ENCODE assay signal across 8 mouse cellular contexts in the genomic region with DNA sequence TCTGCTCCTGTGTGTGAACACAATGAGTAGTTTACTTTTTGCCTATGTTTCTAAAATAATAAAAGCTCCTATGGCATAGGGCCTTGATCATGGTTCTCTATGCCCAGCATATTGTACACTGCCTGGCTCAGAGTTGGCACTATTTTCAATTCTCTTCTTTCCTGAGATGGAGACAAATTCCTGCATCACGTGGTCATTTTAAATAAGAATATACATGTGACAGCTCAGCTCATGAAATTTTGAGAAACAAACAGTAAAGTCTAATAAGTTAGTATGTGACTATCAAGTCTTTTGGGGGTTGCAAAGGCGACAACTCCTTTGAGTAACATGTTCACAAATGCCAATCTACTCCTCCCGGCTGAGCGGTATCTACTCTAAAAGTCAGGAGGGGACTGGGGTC. TPM values are rescaled to one million over a fixed set of nuclear protein-coding genes. Genes with fewer than 3 reads are reported as not detected.
DNase-seq lines count a peak whose midpoint lies in the region; ATAC-seq lines count a peak whose summit lies in the region.

No protein-coding gene starts in this region.

- H3K4me1 ChIP-seq in heart, embryonic 14.5 days (ENCODE audit: control insufficient read depth in 2 of 2, insufficient read depth in 2 of 2, low read length in 2 of 2): peaks cover 4 to 35% of the 10 kb centered on the region in 2 experiments; a peak in 3 of 4 replicates
- peaks cover 17% of the 10 kb centered on the region for H3K4me1 ChIP-seq in hindbrain, embryonic 10.5 days (replicated peaks)
- H3K4me1 ChIP-seq in midbrain, embryonic 10.5 days: peaks cover 18% of the 10 kb centered on the region

- H3K36me3 ChIP-seq in heart, embryonic 14.5 days (ENCODE audit: control insufficient read depth, insufficient read depth, low read length): peaks cover 35% of the 10 kb centered on the region
- peaks cover 39% of the 10 kb centered on the region for H3K36me3 ChIP-seq in hindbrain, embryonic 10.5 days
- peaks cover 36% of the 10 kb centered on the region for H3K36me3 ChIP-seq in midbrain, embryonic 10.5 days

- H3K4me2 ChIP-seq in heart, embryonic 14.5 days (ENCODE audit: low read length): peak overlapping the region; percentile 80

- no peak for DNase-seq in heart, postnatal 10 days
- peak; percentile 9 for DNase-seq in MN1 (ENCODE audit: low spot score)
- no peak for DNase-seq in hindbrain, embryonic 10.5 days (ENCODE audit: low spot score)
- DNase-seq in midbrain, embryonic 10.5 days (ENCODE audit: low spot score): no peak
- no peak for DNase-seq in right cerebral cortex, postnatal 25 days
- no peak for DNase-seq in adrenal gland, adult 8-10 months
- no peak for DNase-seq in right cerebral cortex, adult 2 months (ENCODE audit: low spot score in 2 of 2)

- H3K27ac ChIP-seq in heart, embryonic 14.5 days (replicated peaks in 1 of 2; ENCODE audit: control insufficient read depth in 1 of 2, insufficient read depth in 1 of 2, low read depth in 2 of 2, low read length in 2 of 2): peak overlapping the region; percentile 95
- H3K27ac ChIP-seq in hindbrain, embryonic 10.5 days: peak overlapping the region; percentile 95
- peak overlapping the region; percentile 95 for H3K27ac ChIP-seq in midbrain, embryonic 10.5 days (replicated peaks)

- no peaks in the 10 kb centered on the region for H3K27me3 ChIP-seq in heart, embryonic 14.5 days (ENCODE audit: control insufficient read depth, insufficient read depth, low read length)
- H3K27me3 ChIP-seq in hindbrain, embryonic 10.5 days (ENCODE audit: insufficient read depth, poor library complexity, severe bottlenecking): no peaks in the 10 kb centered on the region
- no peaks in the 10 kb centered on the region for H3K27me3 ChIP-seq in midbrain, embryonic 10.5 days (ENCODE audit: low read depth, poor library complexity, severe bottlenecking)

- no peaks in the 10 kb centered on the region for H3K9me3 ChIP-seq in heart, embryonic 14.5 days (ENCODE audit: control insufficient read depth, low read length)
- no peaks in the 10 kb centered on the region for H3K9me3 ChIP-seq in hindbrain, embryonic 10.5 days
- no peaks in the 10 kb centered on the region for H3K9me3 ChIP-seq in midbrain, embryonic 10.5 days (replicated peaks)

- intact Hi-C loops in heart, postnatal 10 days (cut with DNase I): loop anchor here (5.0 kb wide), 1 partner anchor 76 kb away; no protein-coding TSS in a partner anchor

- peak overlapping the region; percentile 90 for H3K9ac ChIP-seq in heart, embryonic 14.5 days (ENCODE audit: low read length)

- peak overlapping the region; percentile 88 to 89 for H3K4me3 ChIP-seq in heart, embryonic 14.5 days (ENCODE audit: control insufficient read depth in 1 of 2, insufficient read depth in 1 of 2, low read depth in 1 of 2, low read length in 2 of 2)
- H3K4me3 ChIP-seq in hindbrain, embryonic 10.5 days: peak overlapping the region; percentile 75
- peak overlapping the region; percentile 83 for H3K4me3 ChIP-seq in midbrain, embryonic 10.5 days

- no peak for ATAC-seq in heart, embryonic 14.5 days (ENCODE audit: insufficient number of reproducible peaks, insufficient read depth, low FRiP score, low read depth)

- WGBS in heart, embryonic 14.5 days: 1% methylated on average over 4 of the region's 4 CpGs
- WGBS in hindbrain, embryonic 10.5 days: under 1% methylated on average over 4 of the region's 4 CpGs
- WGBS in midbrain, embryonic 10.5 days: under 1% methylated on average over 4 of the region's 4 CpGs

RNA-seq across cellular contexts. Expression of a gene that starts 0.3 kb away (rescaled TPM):
- 42.7 and 45.1 TPM in 2 replicates for polyA plus RNA-seq in heart, embryonic 14.5 days (2014; fragmentation: Nextera tagmentation; extraction: Ambion mirVana)
- 10 to 100 TPM; 40.2 to 40.6 TPM for total RNA-seq in heart, postnatal 10 days (2021)
- 24.7 and 25.9 TPM in 2 replicates for polyA plus RNA-seq in hindbrain, embryonic 10.5 days (2016; fragmentation: Nextera tagmentation; extraction: Ambion mirVana)
- 25.6 and 30.1 TPM in 2 replicates for polyA plus RNA-seq in midbrain, embryonic 10.5 days (2016; fragmentation: Nextera tagmentation; extraction: Ambion mirVana)
- total RNA-seq in adrenal gland, adult 8-10 months (2022): 10 to 100 TPM; 22.1 to 29.7 (median 26.0) TPM

RNA-seq across cellular contexts. Expression of a gene that starts 0.7 kb away (rescaled TPM):
- polyA plus RNA-seq in heart, embryonic 14.5 days (2014; fragmentation: Nextera tagmentation; extraction: Ambion mirVana): 66.1 and 66.3 TPM in 2 replicates
- 10 to 100 TPM; 41.7 TPM for total RNA-seq in heart, postnatal 10 days (2021)
- polyA plus RNA-seq in hindbrain, embryonic 10.5 days (2016; fragmentation: Nextera tagmentation; extraction: Ambion mirVana): 88.2 and 98.7 TPM in 2 replicates
- polyA plus RNA-seq in midbrain, embryonic 10.5 days (2016; fragmentation: Nextera tagmentation; extraction: Ambion mirVana): 80.8 and 95.4 TPM in 2 replicates
- total RNA-seq in adrenal gland, adult 8-10 months (2022): 10 to 100 TPM; 26.7 to 32.6 (median 29.8) TPM

RNA-seq across cellular contexts. Expression of a gene that starts 30.7 kb away (rescaled TPM):
- 1.5 and 1.6 TPM in 2 replicates for polyA plus RNA-seq in heart, embryonic 14.5 days (2014; fragmentation: Nextera tagmentation; extraction: Ambion mirVana)
- total RNA-seq in heart, postnatal 10 days (2021): 10 to 100 TPM; 10.1 to 10.3 TPM
- polyA plus RNA-seq in hindbrain, embryonic 10.5 days (2016; fragmentation: Nextera tagmentation; extraction: Ambion mirVana): 0.84 and 2.0 TPM in 2 replicates
- 1.2 and 1.6 TPM in 2 replicates for polyA plus RNA-seq in midbrain, embryonic 10.5 days (2016; fragmentation: Nextera tagmentation; extraction: Ambion mirVana)
- total RNA-seq in adrenal gland, adult 8-10 months (2022): 1 to 10 TPM in 2 of 4 experiments, under 1 TPM in 2; 0.49 to 2.2 (median 1.2) TPM
